ENCODE assay signal across 8 mouse cellular contexts in genomic region chrX:7765764-7766163, GRCm38 (mm10). TPM values are rescaled to one million over a fixed set of nuclear protein-coding genes. Genes with fewer than 3 reads are reported as not detected.
A peak's percentile ranks its signal among the peaks of the same experiment; 100 is the strongest.
DNase-seq lines count a peak whose midpoint lies in the region; ATAC-seq and TF ChIP-seq lines count a peak whose summit lies in the region.

No protein-coding gene starts in this region.

- peak overlapping the region; percentile 55 for H3K4me2 ChIP-seq in intestine, embryonic 14.5 days (ENCODE audit: low read length)
- H3K4me2 ChIP-seq in liver, embryonic 14.5 days (ENCODE audit: low read depth): peak overlapping the region; percentile 85
- H3K4me2 ChIP-seq in neural tube, embryonic 11.5 days (ENCODE audit: low read depth): peak overlapping the region; percentile 65

- H3K27me3 ChIP-seq in intestine, embryonic 14.5 days (replicated peaks; ENCODE audit: control insufficient read depth, insufficient read depth, low read length): no peaks in the 10 kb centered on the region
- H3K27me3 ChIP-seq in liver, embryonic 14.5 days (ENCODE audit: control insufficient read depth, insufficient read depth, low read length): no peaks in the 10 kb centered on the region
- no peaks in the 10 kb centered on the region for H3K27me3 ChIP-seq in neural tube, embryonic 11.5 days (ENCODE audit: control insufficient read depth, insufficient read depth, low read length)

- peak overlapping the region; percentile 33; the same call in 1 of the 2 replicates for H3K27ac ChIP-seq in intestine, embryonic 14.5 days (ENCODE audit: low read depth)
- no peak overlapping the region for H3K27ac ChIP-seq in liver, embryonic 14.5 days
- no peak overlapping the region for H3K27ac ChIP-seq in neural tube, embryonic 11.5 days (ENCODE audit: low read depth, low read length)

- intact Hi-C loops in gastrocnemius, postnatal 14 days (cut with DNase I; ENCODE audit: low total_unique reads): no loop called here

- DNase-seq in layer of hippocampus, adult 11-12 months (ENCODE audit: low spot score): peak; percentile 31
- no peak for DNase-seq in layer of hippocampus, postnatal 10 days (ENCODE audit: low spot score in 2 of 2)
- peak; percentile 56 for DNase-seq in adrenal gland, postnatal 25 days
- DNase-seq in gastrocnemius, postnatal 14 days: peak; percentile 41
- DNase-seq in intestine, embryonic 14.5 days (ENCODE audit: low spot score): no peak
- DNase-seq in liver, embryonic 14.5 days (ENCODE audit: low read depth in 3 of 3, low spot score in 3 of 3): no peak
- peak; percentile 23 for DNase-seq in neural tube, embryonic 11.5 days (ENCODE audit: low spot score)

- H3K4me1 ChIP-seq in intestine, embryonic 14.5 days (replicated peaks; ENCODE audit: control insufficient read depth, insufficient read depth, low read length): no peaks in the 10 kb centered on the region
- H3K4me1 ChIP-seq in liver, embryonic 14.5 days (replicated peaks; ENCODE audit: control insufficient read depth in 2 of 2, insufficient read depth in 2 of 2, low read length in 1 of 2): peaks cover 3 to 23% of the 10 kb centered on the region in 2 experiments; a peak in 3 of 4 replicates
- H3K4me1 ChIP-seq in neural tube, embryonic 11.5 days (ENCODE audit: control insufficient read depth, insufficient read depth, low read length): no peaks in the 10 kb centered on the region; the same call in 1 of the 2 replicates

- H3K9me3 ChIP-seq in intestine, embryonic 14.5 days (ENCODE audit: control insufficient read depth, low read length): no peaks in the 10 kb centered on the region
- no peaks in the 10 kb centered on the region for H3K9me3 ChIP-seq in liver, embryonic 14.5 days (ENCODE audit: control insufficient read depth, low read length)
- H3K9me3 ChIP-seq in neural tube, embryonic 11.5 days (ENCODE audit: control insufficient read depth, low read length): no peaks in the 10 kb centered on the region

- H3K9ac ChIP-seq in intestine, embryonic 14.5 days (ENCODE audit: low read length): no peak overlapping the region
- H3K9ac ChIP-seq in liver, embryonic 14.5 days (replicated peaks): no peak overlapping the region
- no peak overlapping the region for H3K9ac ChIP-seq in neural tube, embryonic 11.5 days (ENCODE audit: low read length)

- peaks cover 29% of the 10 kb centered on the region for H3K36me3 ChIP-seq in intestine, embryonic 14.5 days (ENCODE audit: control insufficient read depth, insufficient read depth, low read length)
- H3K36me3 ChIP-seq in liver, embryonic 14.5 days (replicated peaks; ENCODE audit: control insufficient read depth, insufficient read depth, low read depth): no peaks in the 10 kb centered on the region; the same call in 1 of the 2 replicates
- H3K36me3 ChIP-seq in neural tube, embryonic 11.5 days (ENCODE audit: control insufficient read depth, insufficient read depth, low read length): 0 out of 2 replicates have a peak, but pooled peaks cover 3% of the 10 kb centered on the region

- peak; percentile 76 for ATAC-seq in intestine, embryonic 14.5 days (replicated peaks; ENCODE audit: low FRiP score, low TSS enrichment, low read depth)
- peak; percentile 29 for ATAC-seq in liver, embryonic 14.5 days (ENCODE audit: insufficient read depth)
- ATAC-seq in neural tube, embryonic 11.5 days (ENCODE audit: insufficient read depth, low FRiP score, low TSS enrichment): no peak
- ATAC-seq in erythroid progenitor cell, adult 5-6 weeks (replicated peaks; ENCODE audit: low FRiP score, poor library complexity, severe bottlenecking): no peak

- no peak for TF ChIP-seq EP300 in liver, embryonic 14.5 days (IDR thresholded peaks at IDR 0.05; ENCODE audit: low read depth)

- TF ChIP-seq CTCF in liver, embryonic 14.5 days (IDR thresholded peaks at IDR 0.05; ENCODE audit: low read depth): no peak

- no peak overlapping the region for H3K4me3 ChIP-seq in intestine, embryonic 14.5 days (ENCODE audit: low read depth, low read length)
- H3K4me3 ChIP-seq in liver, embryonic 14.5 days (ENCODE audit: insufficient read depth in 1 of 2, low read depth in 2 of 2, low read length in 2 of 2): peak overlapping the region; percentile 7 to 10; a peak in 3 of 4 replicates
- 0 out of 2 replicates have a peak overlapping the region, but pooled peaks have one; percentile 63 for H3K4me3 ChIP-seq in neural tube, embryonic 11.5 days (ENCODE audit: low read depth, low read length)

- 17% methylated on average over 11 of the region's 11 CpGs for WGBS in intestine, embryonic 14.5 days
- 10% methylated on average over 11 of the region's 11 CpGs for WGBS in liver, embryonic 14.5 days (ENCODE audit: insufficient replicate concordance)
- WGBS in neural tube, embryonic 11.5 days: 20% methylated on average over 11 of the region's 11 CpGs

RNA-seq across cellular contexts. Expression of gene Tfe3, which starts 3.4 kb away (rescaled TPM):
- total RNA-seq in layer of hippocampus, postnatal 10 days (2021): 10 to 100 TPM; 28.8 to 38.6 TPM
- total RNA-seq in adrenal gland, postnatal 25 days (2021): 40.7 and 45.0 TPM in 2 replicates
- total RNA-seq in gastrocnemius, postnatal 14 days (2021): 1 to 10 TPM; 8.8 to 9.7 TPM
- 18.5 and 19.7 TPM in 2 replicates for polyA plus RNA-seq in intestine, embryonic 14.5 days (2014; fragmentation: Nextera tagmentation; extraction: Ambion mirVana)
- 4.6 and 4.7 TPM in 2 replicates for polyA plus RNA-seq in liver, embryonic 14.5 days (2012; rRNA removed)
- polyA plus RNA-seq in liver, embryonic 14.5 days (2014; fragmentation: Nextera tagmentation; extraction: Ambion mirVana): 5.7 and 7.3 TPM in 2 replicates
- 21.6 and 25.9 TPM in 2 replicates for polyA plus RNA-seq in neural tube, embryonic 11.5 days (2014; fragmentation: Nextera tagmentation; extraction: Ambion mirVana)
- total RNA-seq in erythroid progenitor cell, adult 5-6 weeks (2015; ENCODE audit: low replicate concordance): 18.9 and 23.4 TPM in 2 replicates
- total RNA-seq in erythroid progenitor cell, adult 5-6 weeks (2017; ENCODE audit: low replicate concordance): 21.5 and 22.7 TPM in 2 replicates

RNA-seq across cellular contexts. Expression of gene Ccdc120, which starts 15.1 kb away (rescaled TPM):
- total RNA-seq in layer of hippocampus, postnatal 10 days (2021): 10 to 100 TPM; 23.0 to 24.5 TPM
- total RNA-seq in adrenal gland, postnatal 25 days (2021): 4.4 and 6.0 TPM in 2 replicates
- 1 to 10 TPM in 1 of 2 experiments, under 1 TPM in 1; 0.86 to 1.8 TPM for total RNA-seq in gastrocnemius, postnatal 14 days (2021)
- 14.1 and 15.4 TPM in 2 replicates for polyA plus RNA-seq in intestine, embryonic 14.5 days (2014; fragmentation: Nextera tagmentation; extraction: Ambion mirVana)
- polyA plus RNA-seq in liver, embryonic 14.5 days (2012; rRNA removed): 1.4 and 2.0 TPM in 2 replicates
- 1.5 and 2.3 TPM in 2 replicates for polyA plus RNA-seq in liver, embryonic 14.5 days (2014; fragmentation: Nextera tagmentation; extraction: Ambion mirVana)
- 21.0 and 31.8 TPM in 2 replicates for polyA plus RNA-seq in neural tube, embryonic 11.5 days (2014; fragmentation: Nextera tagmentation; extraction: Ambion mirVana)
- total RNA-seq in erythroid progenitor cell, adult 5-6 weeks (2015; ENCODE audit: low replicate concordance): not detected in 2 replicates
- not detected in 2 replicates for total RNA-seq in erythroid progenitor cell, adult 5-6 weeks (2017; ENCODE audit: low replicate concordance)

RNA-seq across cellular contexts. Expression of gene Gripap1, which starts 23.8 kb away (rescaled TPM):
- 10 to 100 TPM; 86.1 to 93.0 TPM for total RNA-seq in layer of hippocampus, postnatal 10 days (2021)
- total RNA-seq in adrenal gland, postnatal 25 days (2021): 61.2 and 64.9 TPM in 2 replicates
- 10 to 100 TPM; 16.8 to 17.4 TPM for total RNA-seq in gastrocnemius, postnatal 14 days (2021)
- 31.3 and 35.8 TPM in 2 replicates for polyA plus RNA-seq in intestine, embryonic 14.5 days (2014; fragmentation: Nextera tagmentation; extraction: Ambion mirVana)
- 23.3 and 31.3 TPM in 2 replicates for polyA plus RNA-seq in liver, embryonic 14.5 days (2012; rRNA removed)
- 17.7 and 19.7 TPM in 2 replicates for polyA plus RNA-seq in liver, embryonic 14.5 days (2014; fragmentation: Nextera tagmentation; extraction: Ambion mirVana)
- polyA plus RNA-seq in neural tube, embryonic 11.5 days (2014; fragmentation: Nextera tagmentation; extraction: Ambion mirVana): 51.7 and 57.0 TPM in 2 replicates
- total RNA-seq in erythroid progenitor cell, adult 5-6 weeks (2015; ENCODE audit: low replicate concordance): 91.0 and 94.4 TPM in 2 replicates
- 87.0 and 176 TPM in 2 replicates for total RNA-seq in erythroid progenitor cell, adult 5-6 weeks (2017; ENCODE audit: low replicate concordance)

RNA-seq across cellular contexts. Expression of gene Praf2, which starts 37.5 kb away (rescaled TPM):
- total RNA-seq in layer of hippocampus, postnatal 10 days (2021): 10 to 100 TPM; 85.0 to 98.9 TPM
- 8.4 and 11.0 TPM in 2 replicates for total RNA-seq in adrenal gland, postnatal 25 days (2021)
- 1 to 10 TPM; 6.1 to 9.0 TPM for total RNA-seq in gastrocnemius, postnatal 14 days (2021)
- polyA plus RNA-seq in intestine, embryonic 14.5 days (2014; fragmentation: Nextera tagmentation; extraction: Ambion mirVana): 81.0 and 81.1 TPM in 2 replicates
- polyA plus RNA-seq in liver, embryonic 14.5 days (2012; rRNA removed): 4.3 and 5.7 TPM in 2 replicates
- polyA plus RNA-seq in liver, embryonic 14.5 days (2014; fragmentation: Nextera tagmentation; extraction: Ambion mirVana): 4.0 and 6.6 TPM in 2 replicates
- 102 and 104 TPM in 2 replicates for polyA plus RNA-seq in neural tube, embryonic 11.5 days (2014; fragmentation: Nextera tagmentation; extraction: Ambion mirVana)
- total RNA-seq in erythroid progenitor cell, adult 5-6 weeks (2015; ENCODE audit: low replicate concordance): 1.3 and 2.5 TPM in 2 replicates
- 2.1 TPM in 1 of 2 replicates, not detected in the other for total RNA-seq in erythroid progenitor cell, adult 5-6 weeks (2017; ENCODE audit: low replicate concordance)

RNA-seq across cellular contexts. Expression of gene Gm45208, which starts 43.7 kb away (rescaled TPM):
- total RNA-seq in layer of hippocampus, postnatal 10 days (2021): not detected
- not detected in 2 replicates for total RNA-seq in adrenal gland, postnatal 25 days (2021)
- total RNA-seq in gastrocnemius, postnatal 14 days (2021): not detected
- polyA plus RNA-seq in intestine, embryonic 14.5 days (2014; fragmentation: Nextera tagmentation; extraction: Ambion mirVana): 0.42 TPM in 1 of 2 replicates, not detected in the other
- 0.09 and 0.18 TPM in 2 replicates for polyA plus RNA-seq in liver, embryonic 14.5 days (2012; rRNA removed)
- not detected in 2 replicates for polyA plus RNA-seq in liver, embryonic 14.5 days (2014; fragmentation: Nextera tagmentation; extraction: Ambion mirVana)
- not detected in 2 replicates for polyA plus RNA-seq in neural tube, embryonic 11.5 days (2014; fragmentation: Nextera tagmentation; extraction: Ambion mirVana)
- total RNA-seq in erythroid progenitor cell, adult 5-6 weeks (2015; ENCODE audit: low replicate concordance): not detected in 2 replicates
- total RNA-seq in erythroid progenitor cell, adult 5-6 weeks (2017; ENCODE audit: low replicate concordance): not detected in 2 replicates

Comparison
In these comparisons a context has a peak if more than half of its experiments do, and no peak if none do; other contexts are left out.
1. DNase-seq: peak in layer of hippocampus, adult 11-12 months (single experiment), adrenal gland, postnatal 25 days (single experiment), gastrocnemius, postnatal 14 days (single experiment) and neural tube, embryonic 11.5 days (single experiment); none in layer of hippocampus, postnatal 10 days (0 of 2), intestine, embryonic 14.5 days (single experiment) and liver, embryonic 14.5 days (0 of 3).
2. ATAC-seq: peak in intestine, embryonic 14.5 days (single experiment) and liver, embryonic 14.5 days (single experiment); none in neural tube, embryonic 11.5 days (single experiment) and erythroid progenitor cell, adult 5-6 weeks (single experiment).
3. Peak in every context shown above with its lines, with median percentiles within 50 percentile points of each other: H3K4me2 ChIP-seq.